Mouse (Mus musculus): Measurements from ENCODE around the gene H2afx.

DNA sequence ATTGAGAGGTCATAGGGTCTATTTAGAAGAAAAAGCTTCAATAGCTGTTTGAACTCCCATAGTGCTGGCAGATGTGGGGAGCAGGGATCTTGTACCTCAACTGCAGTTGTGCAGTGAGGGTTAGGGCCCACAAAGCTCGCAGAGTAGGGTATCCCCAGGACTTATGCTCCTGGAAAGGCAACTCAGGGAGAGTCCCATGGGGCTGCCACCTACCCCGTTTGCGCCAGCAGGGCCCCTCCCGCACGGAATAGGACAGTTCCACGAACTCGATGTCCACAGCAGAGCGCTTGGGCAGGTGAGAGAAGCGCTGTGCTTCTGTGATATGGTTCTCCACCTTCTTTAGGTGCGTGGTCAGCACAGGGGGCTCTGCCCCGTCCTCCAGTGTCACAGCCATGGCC is 47.5 kb upstream of the H2afx start:
- no peak for TF ChIP-seq POLR2A (IDR thresholded peaks at IDR 0.05; ENCODE audit: low read depth, low read length)
- TF ChIP-seq CTCF (conservative IDR thresholded peaks at IDR 0.05; ENCODE audit: insufficient read depth, insufficient read length, low read depth, low read length), result no peak
